Mouse (Mus musculus) bone marrow, adult 2 months (tissue): ENCODE measurements around the gene Dnajc16.

ENCODE experiments used
- CTCF ChIP-seq: fragments of 200-500 bp; IDR thresholded peaks from 2 replicates; pipeline ENCODE4 v1.5.1; 2011; ENCODE audit warnings: low read length, control low read depth; ENCODE audit not compliant: control insufficient read depth, insufficient read depth
- POLR2A ChIP-seq: fragments of 200-500 bp; IDR thresholded peaks from 2 replicates; pipeline ENCODE4 v1.6.1; 2011; ENCODE audit warnings: low read depth, mild to moderate bottlenecking, control low read depth, low read length, borderline replicate concordance; ENCODE audit not compliant: control insufficient read depth

DNA sequence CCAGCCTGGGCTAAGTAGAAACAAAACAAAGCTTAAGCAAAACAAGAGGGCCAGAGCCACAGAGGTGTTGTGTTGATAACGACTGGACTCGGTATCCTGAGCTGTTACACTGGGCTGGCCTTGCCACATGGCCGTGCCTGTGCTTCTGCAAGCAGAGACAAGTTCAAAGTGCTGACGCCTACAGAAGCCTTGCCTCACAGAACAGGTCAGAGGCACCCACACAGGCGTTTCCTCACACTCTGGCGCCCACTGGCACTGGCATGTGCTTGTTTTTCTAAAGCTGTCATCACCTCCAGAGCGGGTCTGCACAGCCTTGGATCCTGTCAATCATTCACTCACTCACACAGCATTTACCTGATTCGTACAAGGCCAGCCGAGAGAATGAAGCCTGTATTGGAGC, 48.9 kb downstream of the Dnajc16 start:
- no peak for TF ChIP-seq CTCF
- TF ChIP-seq POLR2A: no peak
